Mouse (Mus musculus) brain, embryonic 14.5 days (tissue): ENCODE measurements at regions not wholly inside any gene's neighbourhood (a gene's known extent, or its start where the extent isn't known, plus 50 kb on each side); places are given as distances from the start of the nearest gene placed in this dataset.

Experiments used
- CTCF ChIP-seq: fragments of 200-500 bp; IDR thresholded peaks from 2 replicates; pipeline ENCODE4 v1.5.1; 2012; ENCODE audit warnings: inconsistent platforms, mild to moderate bottlenecking, moderate library complexity, borderline replicate concordance; ENCODE audit not compliant: insufficient read depth, insufficient read length; ENCODE audit errors: extremely low read depth
- POLR2A ChIP-seq: fragments of 200-500 bp; IDR thresholded peaks from 2 replicates; pipeline ENCODE4 v1.6.1; 2012; ENCODE audit warnings: mild to moderate bottlenecking, inconsistent platforms, borderline replicate concordance; ENCODE audit not compliant: poor library complexity, insufficient read depth, insufficient read length, severe bottlenecking; ENCODE audit errors: extremely low read depth

DNA sequence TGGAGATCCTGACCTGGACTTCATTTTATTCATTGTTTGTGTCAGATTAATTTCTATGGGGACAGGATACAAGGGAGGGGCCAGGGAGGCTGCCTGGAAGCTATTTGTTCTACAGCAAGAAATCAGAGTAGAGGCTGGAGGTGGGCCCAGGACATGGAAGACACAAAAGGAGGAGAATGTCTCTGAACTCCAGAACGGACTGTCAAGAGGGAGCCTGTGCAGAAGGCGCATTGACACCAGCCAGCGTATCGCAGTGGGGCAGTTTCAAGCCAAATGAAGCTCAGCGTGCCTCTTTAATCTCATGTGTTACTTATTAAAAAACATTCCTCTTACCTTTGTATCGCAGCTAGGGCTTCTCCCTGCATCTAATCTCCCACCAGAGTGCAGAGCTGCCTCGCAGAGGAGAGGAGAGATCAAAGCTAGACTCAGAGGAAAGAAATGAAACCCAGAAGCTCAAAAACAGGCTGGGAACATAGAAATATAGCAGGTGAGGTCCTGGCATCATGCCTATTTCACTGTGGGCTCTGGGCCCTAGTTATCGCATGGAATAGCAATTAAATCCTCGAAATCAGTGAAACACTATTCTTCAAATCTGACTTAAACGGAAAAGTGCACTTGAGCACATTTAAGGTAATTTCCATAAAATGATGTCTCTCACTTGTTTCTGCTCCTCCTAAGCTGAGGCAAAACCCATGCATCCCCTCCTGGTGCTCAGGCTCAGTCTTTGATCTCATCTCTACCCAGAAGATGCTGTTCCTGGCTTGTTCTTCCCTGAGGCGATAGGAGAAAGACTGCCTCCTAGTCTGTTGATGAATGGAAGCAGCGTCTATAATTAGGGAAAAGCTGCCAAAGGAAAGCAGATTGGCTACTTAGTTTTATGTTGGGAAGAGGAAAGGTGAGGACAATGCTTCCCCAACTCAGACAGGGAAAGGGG, 491.4 kb downstream of the Poteg start:
- TF ChIP-seq POLR2A = no peak
- no peak for TF ChIP-seq CTCF
